ENCODE assay signal across 14 mouse cellular contexts in the genomic region with DNA sequence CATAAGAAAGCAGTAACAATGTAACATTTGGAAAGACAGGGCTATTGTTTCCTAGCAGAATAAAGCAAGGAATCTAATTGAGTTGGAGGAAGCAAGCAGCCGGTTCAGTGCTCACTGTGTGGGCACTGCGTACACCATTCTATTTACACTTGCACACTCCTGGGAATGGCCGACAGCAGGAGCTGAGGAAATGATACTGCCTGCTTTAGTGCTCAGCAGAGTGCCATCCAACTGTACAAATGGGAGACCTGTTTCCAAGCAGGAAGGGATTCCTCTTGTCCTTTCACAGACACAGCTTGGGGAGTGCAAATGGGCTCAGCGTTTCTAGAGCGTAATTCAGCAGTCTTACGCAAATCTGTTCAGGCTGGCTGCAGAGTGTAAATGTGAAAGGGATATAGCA.
"Had no signal": no experiment of that assay in that cellular context is flagged by ENCODE, and none has a peak within 500 bp of the region (broad histone marks: within the 10 kb centered on the region; RNA-seq: fewer than 3 reads in every experiment).

No protein-coding gene starts in this region.

- H3K4me1 ChIP-seq: limb, embryonic 10.5 days; liver, embryonic 15.5 days had no signal

- H3K27me3 ChIP-seq: liver, embryonic 15.5 days had no signal

- H3K9me3 ChIP-seq: limb, embryonic 10.5 days; liver, embryonic 15.5 days had no signal

- H3K4me2 ChIP-seq: liver, embryonic 11.5 days; liver, embryonic 15.5 days; midbrain, embryonic 11.5 days had no signal

- H3K36me3 ChIP-seq: limb, embryonic 10.5 days; liver, embryonic 15.5 days had no signal

- H3K9ac ChIP-seq: liver, embryonic 15.5 days had no signal

- H3K4me3 ChIP-seq: limb, embryonic 10.5 days; liver, embryonic 15.5 days had no signal

- DNase-seq: kidney, adult 8-10 months; kidney, postnatal 36 days; lung, adult 2 months; lung, postnatal 36 days; right cerebral cortex, postnatal 25 days; thymus, postnatal 4 days had no signal

- ATAC-seq: intestine, postnatal 0 days; lung, postnatal 0 days; midbrain, embryonic 16.5 days had no signal

- H3K27ac ChIP-seq: kidney, postnatal 0 days; limb, embryonic 10.5 days; liver, embryonic 15.5 days had no signal
